Mouse (Mus musculus): Measurements from ENCODE around the gene Cltc. TPM values are rescaled to one million over a fixed set of nuclear protein-coding genes. Genes with fewer than 3 reads are reported as not detected.
"Not testable (repeated sequence)": the region's sequence is repeated elsewhere in the genome, so short reads cannot be mapped to it uniquely, and the experiment has no call there.

The Cltc gene
- 79.4 and 91.3 TPM in 2 replicates for polyA plus RNA-seq (2015; fragmentation: Nextera tagmentation; extraction: Ambion mirVana)

DNA sequence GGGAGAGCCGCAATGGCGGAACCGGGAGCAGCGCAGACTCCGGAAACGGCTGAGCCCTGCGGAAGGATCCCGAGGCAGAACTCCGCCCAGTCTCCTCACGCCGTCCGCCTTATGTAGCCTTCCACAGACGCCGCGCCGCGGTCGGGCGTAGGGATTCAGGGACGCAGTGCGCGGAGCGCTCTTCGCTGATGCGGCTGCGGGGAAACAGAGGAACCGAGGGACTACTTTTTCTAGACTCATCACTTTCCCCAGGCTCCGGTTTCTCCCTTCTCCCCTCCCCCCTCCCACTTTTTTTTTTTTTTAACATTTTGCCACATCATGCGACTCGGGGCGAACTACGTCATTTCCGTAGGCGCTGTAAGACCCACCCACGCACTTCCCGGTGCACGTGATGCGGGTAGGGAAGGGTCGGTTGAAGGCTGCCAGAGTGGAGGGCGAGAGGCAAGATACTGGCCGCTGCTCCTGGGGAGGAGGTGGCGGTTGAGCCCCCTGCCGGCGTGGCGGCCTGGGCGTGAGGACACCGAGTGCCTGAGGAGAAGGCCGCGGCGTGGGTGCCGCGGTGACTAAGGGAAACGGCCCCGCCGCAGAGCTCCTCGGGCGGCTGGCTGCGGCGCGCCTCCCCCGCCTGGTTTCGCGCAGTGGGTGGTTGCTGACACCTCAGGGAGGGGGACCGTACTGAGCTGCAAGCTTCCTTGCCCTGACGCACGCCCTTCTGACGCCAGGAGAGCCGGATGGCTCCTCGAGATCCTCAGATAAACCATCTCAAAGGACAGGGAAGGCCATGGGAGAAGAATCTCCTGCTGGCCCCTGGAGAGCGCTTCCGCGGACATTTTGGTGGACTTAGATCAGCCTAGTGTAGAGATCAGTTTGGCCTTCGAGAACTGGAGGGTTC, at the start of gene Cltc:
TSS of gene Cltc (minus strand) at position 86 of the 892 bp plus-strand sequence.
- H3K27me3 ChIP-seq, result no peaks in the 10 kb centered on the region
- peak within 1 kb of the TSS; percentile 100 for H3K27ac ChIP-seq (replicated peaks)
- peak within 1 kb of the TSS; percentile 99 for H3K9ac ChIP-seq
- no peaks in the 10 kb centered on the region for H3K9me3 ChIP-seq (replicated peaks)
- peaks cover 62% of the 10 kb centered on the region for H3K4me1 ChIP-seq (replicated peaks)
- H3K4me2 ChIP-seq, result peak within 1 kb of the TSS; percentile 83
- H3K36me3 ChIP-seq (replicated peaks), result peaks cover 14% of the 10 kb centered on the region
- peak within 1 kb of the TSS; percentile 92 for H3K4me3 ChIP-seq (replicated peaks)
- peak; percentile 84 for ATAC-seq (ENCODE audit: insufficient read depth)
- 1% methylated on average over 73 of the region's 73 CpGs for WGBS (ENCODE audit: insufficient replicate concordance)

DNA sequence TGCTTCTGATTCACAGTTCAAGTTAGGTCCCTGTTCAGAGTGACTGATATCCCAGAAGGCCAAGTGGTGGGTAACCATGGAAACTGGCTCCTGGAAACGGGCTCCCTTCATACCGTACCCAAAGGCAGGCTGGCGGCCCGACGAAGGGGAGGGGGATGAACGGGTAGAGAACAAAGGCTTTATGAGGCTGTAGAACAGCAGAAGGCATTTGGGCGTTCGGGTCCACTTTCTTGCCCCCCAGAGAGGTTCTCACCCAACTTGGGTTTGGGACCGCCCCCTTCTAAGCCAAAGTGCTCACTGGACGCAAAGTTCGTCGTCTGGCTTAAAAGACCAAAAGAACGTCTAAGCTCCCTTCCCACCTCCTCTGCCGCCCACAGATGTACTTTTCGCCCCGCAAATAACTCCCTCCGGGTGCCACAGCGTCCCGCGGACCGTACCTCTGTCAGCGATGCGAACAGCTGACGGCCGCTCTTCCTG, 49.7 kb upstream of the Cltc start:
- Histone ChIP-seq H3K4me2 (peak overlapping the region; percentile 88), H3K27me3 (no peaks in the 10 kb centered on the region; the same call in 1 of the 2 replicates), H3K27ac (replicated peaks) (peak overlapping the region; percentile 88), H3K9ac (peak overlapping the region; percentile 76), H3K4me1 (replicated peaks) (peaks cover 17% of the 10 kb centered on the region), H3K9me3 (replicated peaks) (no peaks in the 10 kb centered on the region), H3K4me3 (replicated peaks) (peak overlapping the region; percentile 98), H3K36me3 (replicated peaks) (peaks cover 16% of the 10 kb centered on the region)
- peak; percentile 69 for ATAC-seq (ENCODE audit: insufficient read depth)
- WGBS (ENCODE audit: insufficient replicate concordance), result 1% methylated on average over 25 of the region's 25 CpGs

DNA sequence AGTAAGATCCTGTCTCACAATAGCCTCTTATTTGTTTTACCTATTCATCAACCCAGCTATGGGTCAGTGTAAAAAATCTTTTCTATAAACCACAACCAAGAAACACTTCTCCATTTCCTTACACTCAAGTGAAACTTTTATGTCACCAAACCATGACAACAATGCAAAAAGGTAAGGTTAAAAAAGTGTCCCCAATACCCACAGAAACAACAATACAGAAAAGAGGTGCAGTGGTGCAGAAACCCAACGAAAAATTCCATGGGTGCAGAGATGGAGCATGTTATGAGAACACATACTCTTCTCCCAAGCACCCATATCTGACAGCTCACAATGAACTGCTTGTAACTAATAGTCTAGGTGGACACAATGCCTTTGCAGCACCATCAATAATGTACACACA, 36.8 kb upstream of the Cltc start:
- Histone ChIP-seq H3K4me3 (replicated peaks) (no peak overlapping the region), H3K4me2 (no peak overlapping the region), H3K9me3 (replicated peaks) (no peaks in the 10 kb centered on the region), H3K27me3 (no peaks in the 10 kb centered on the region), H3K9ac (no peak overlapping the region), H3K27ac (replicated peaks) (no peak overlapping the region), H3K36me3 (replicated peaks) (peaks cover 12% of the 10 kb centered on the region), H3K4me1 (replicated peaks) (no peaks in the 10 kb centered on the region)
- ATAC-seq (ENCODE audit: insufficient read depth), result no peak
- WGBS (ENCODE audit: insufficient replicate concordance), result 71% methylated on average over 1 of the region's 1 CpGs

DNA sequence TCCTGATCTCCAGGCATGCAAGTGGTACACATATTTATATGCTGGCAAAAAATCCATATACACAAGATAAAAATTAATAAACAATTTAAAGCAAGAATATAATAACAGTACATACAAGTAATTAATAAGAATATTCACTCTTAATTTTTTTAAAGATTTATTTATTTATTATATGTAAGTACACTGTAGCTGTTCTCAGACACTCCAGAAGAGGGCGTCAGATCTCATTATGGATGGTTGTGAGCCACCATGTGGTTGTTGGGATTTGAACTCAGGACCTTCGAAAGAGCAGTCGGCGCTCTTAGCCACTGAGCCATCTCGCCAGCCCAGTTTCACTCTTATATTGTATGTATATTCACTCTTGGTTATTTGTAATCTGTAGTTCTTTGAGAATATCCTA, 30.1 kb upstream of the Cltc start:
- WGBS (ENCODE audit: insufficient replicate concordance), result 82% methylated on average over 5 of the region's 5 CpGs
- H3K4me2 ChIP-seq, result not testable (repeated sequence)

DNA sequence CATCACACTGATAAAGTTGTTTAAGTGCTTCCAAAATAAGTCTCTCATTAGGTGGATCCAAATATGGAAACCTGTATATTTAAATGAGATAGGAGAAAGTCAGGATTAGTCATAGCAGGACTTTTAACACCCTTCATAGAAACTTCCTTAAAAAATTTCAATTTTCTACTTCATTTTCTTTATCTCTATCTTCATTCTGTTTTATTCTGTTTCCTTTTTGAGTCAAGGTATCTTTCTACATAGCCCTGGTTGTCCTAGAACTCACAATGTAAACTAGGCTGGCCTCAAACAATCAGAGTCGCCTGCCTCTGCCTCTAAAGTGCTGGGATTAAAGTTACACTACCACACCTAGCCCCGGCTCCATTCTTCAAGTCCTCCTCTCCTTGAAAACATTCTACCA, 28.4 kb upstream of the Cltc start:
- Histone ChIP-seq H3K4me3 (replicated peaks) (no peak overlapping the region), H3K9ac (no peak overlapping the region), H3K4me1 (replicated peaks) (no peaks in the 10 kb centered on the region), H3K27ac (replicated peaks) (no peak overlapping the region), H3K27me3 (no peaks in the 10 kb centered on the region), H3K36me3 (replicated peaks) (peaks cover 29% of the 10 kb centered on the region), H3K9me3 (replicated peaks) (no peaks in the 10 kb centered on the region), H3K4me2 (no peak overlapping the region)
- no peak for ATAC-seq (ENCODE audit: insufficient read depth)
- WGBS (ENCODE audit: insufficient replicate concordance), result 72% methylated on average over 2 of the region's 2 CpGs

More for the DNA sequence above, 30.1 kb upstream of the Cltc start:
- not testable (repeated sequence) for H3K27me3 ChIP-seq; H3K4me1 ChIP-seq (replicated peaks); ATAC-seq (ENCODE audit: insufficient read depth); H3K27ac ChIP-seq (replicated peaks); H3K9me3 ChIP-seq (replicated peaks); H3K4me3 ChIP-seq (replicated peaks); H3K9ac ChIP-seq
- peaks cover 25% of the 10 kb centered on the region for H3K36me3 ChIP-seq (replicated peaks)

DNA sequence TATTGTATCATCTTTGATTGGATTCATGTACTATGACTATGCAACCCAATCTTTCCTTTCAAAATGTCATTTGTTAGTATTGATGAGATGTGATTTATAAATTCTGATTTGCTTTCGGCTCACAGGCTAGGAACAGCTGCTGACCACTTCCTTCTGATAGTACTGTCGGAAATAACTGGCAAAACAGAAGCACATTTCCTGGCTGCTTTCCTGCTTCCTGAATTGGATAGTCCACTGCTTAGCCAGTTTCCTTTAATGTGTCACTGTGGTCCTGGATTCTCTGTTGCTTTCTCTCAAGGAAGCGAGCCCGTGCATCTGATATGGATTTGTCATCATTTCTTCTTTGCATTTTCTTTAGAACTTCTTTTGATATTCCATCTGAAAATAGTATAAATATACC, 12.5 kb upstream of the Cltc start:
- no peaks in the 10 kb centered on the region for H3K4me1 ChIP-seq (replicated peaks)
- H3K9ac ChIP-seq, result no peak overlapping the region
- no peak overlapping the region for H3K27ac ChIP-seq (replicated peaks)
- H3K27me3 ChIP-seq, result no peaks in the 10 kb centered on the region
- WGBS (ENCODE audit: insufficient replicate concordance), result 63% methylated on average over 4 of the region's 4 CpGs
- peaks cover 24% of the 10 kb centered on the region for H3K36me3 ChIP-seq (replicated peaks)
- H3K4me2 ChIP-seq, result no peak overlapping the region
- no peak for ATAC-seq (ENCODE audit: insufficient read depth)
- H3K4me3 ChIP-seq (replicated peaks), result no peak overlapping the region
- no peaks in the 10 kb centered on the region for H3K9me3 ChIP-seq (replicated peaks)

DNA sequence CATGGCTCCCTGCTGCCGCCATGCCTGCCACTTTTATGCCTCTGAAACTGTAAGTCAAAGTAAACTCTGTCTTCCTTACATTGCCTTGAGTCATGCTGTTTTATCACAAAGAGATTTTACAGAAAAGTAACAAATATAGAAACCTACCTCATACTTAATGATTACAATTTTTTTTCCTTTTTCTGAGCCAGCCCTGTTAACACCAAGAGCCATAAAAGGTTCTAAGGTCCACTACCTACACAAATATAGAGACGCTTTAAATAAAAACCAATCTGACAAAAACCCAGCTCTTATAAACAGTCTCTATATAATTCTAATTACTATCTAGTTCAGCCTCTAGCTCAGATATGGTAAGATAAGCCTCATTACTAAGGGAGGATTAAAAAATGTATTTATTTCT, 7.1 kb upstream of the Cltc start:
- Histone ChIP-seq H3K27ac (replicated peaks) (no peak overlapping the region), H3K9ac (no peak overlapping the region), H3K4me3 (replicated peaks) (no peak overlapping the region), H3K4me2 (no peak overlapping the region), H3K9me3 (replicated peaks) (no peaks in the 10 kb centered on the region), H3K36me3 (replicated peaks) (no peaks in the 10 kb centered on the region), H3K27me3 (no peaks in the 10 kb centered on the region), H3K4me1 (replicated peaks) (peaks cover 19% of the 10 kb centered on the region)
- 89% methylated on average over 2 of the region's 2 CpGs for WGBS (ENCODE audit: insufficient replicate concordance)
- ATAC-seq (ENCODE audit: insufficient read depth), result no peak

DNA sequence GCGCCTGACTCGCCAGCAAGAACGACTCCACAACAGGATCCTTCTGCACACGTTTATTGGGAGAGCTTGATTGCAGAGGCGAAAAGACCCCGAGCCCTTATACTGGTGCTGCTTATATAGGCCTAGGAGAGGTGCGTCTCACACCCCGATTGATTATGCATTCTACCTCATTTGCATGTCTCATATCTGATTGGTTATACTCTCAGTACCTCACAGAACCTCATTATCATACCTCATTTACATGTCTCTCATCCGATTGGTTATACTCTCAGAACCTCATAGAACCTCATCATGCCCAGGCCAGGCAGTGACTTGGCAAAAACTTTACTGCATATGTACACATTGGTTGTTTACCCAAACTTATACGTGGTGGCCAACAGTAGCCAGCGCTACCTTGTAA, 5.8 kb upstream of the Cltc start:
- not testable (repeated sequence) for H3K4me2 ChIP-seq; H3K36me3 ChIP-seq (replicated peaks); H3K9me3 ChIP-seq (replicated peaks); H3K4me3 ChIP-seq (replicated peaks); H3K9ac ChIP-seq; H3K27me3 ChIP-seq; ATAC-seq (ENCODE audit: insufficient read depth); H3K27ac ChIP-seq (replicated peaks)
- WGBS (ENCODE audit: insufficient replicate concordance), result 88% methylated on average over 11 of the region's 11 CpGs
- peaks cover 33% of the 10 kb centered on the region for H3K4me1 ChIP-seq (replicated peaks)

DNA sequence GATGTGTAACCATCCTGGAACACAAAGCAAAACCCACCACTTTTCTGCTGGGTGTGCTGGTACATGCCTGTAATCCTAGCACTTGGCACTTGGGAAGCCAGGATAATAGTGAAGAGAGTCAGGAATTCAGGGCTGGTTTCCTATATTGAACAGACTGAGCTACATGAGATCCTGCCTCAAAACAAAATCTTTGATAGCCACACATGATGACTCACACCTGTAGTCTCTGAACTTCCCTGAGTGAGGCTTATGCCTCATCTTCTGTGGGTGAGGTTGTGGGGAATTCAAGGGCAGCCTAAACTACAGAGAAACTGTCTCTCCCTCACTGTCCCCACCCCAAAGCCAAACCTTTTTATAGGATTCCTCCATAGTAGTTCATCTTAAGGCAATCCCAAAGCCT, 3.0 kb upstream of the Cltc start:
- H3K4me1 ChIP-seq (replicated peaks), result peaks cover 40% of the 10 kb centered on the region
- no peak for ATAC-seq (ENCODE audit: insufficient read depth)
- no peak overlapping the region for H3K9ac ChIP-seq
- no peak overlapping the region for H3K4me3 ChIP-seq (replicated peaks)
- H3K27ac ChIP-seq (replicated peaks), result peak overlapping the region; percentile 100
- H3K36me3 ChIP-seq (replicated peaks), result no peaks in the 10 kb centered on the region
- no peaks in the 10 kb centered on the region for H3K27me3 ChIP-seq
- no peak overlapping the region for H3K4me2 ChIP-seq
- H3K9me3 ChIP-seq (replicated peaks), result no peaks in the 10 kb centered on the region

DNA sequence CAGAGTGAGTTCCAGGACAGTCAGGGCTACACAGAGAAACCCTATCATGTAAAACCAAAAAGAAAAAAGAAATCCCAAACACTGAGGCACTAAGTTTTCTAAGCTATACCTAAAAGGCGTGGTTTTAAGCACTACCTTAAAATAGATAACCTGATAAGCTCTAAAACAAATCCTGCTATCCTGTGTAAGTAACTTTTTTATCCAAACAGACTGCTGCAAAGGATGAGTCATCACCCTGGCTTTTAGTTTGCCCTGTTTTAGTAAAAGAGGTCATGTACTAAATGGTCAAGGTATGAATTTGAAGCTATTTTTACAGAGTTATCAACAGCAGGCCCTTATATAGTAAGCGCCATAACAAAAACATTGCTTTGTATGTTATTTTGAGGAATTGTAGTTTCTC, 2.5 kb upstream of the Cltc start:
- no peak for ATAC-seq (ENCODE audit: insufficient read depth)
- no peak overlapping the region for H3K4me3 ChIP-seq (replicated peaks)
- WGBS (ENCODE audit: insufficient replicate concordance), result 63% methylated on average over 2 of the region's 2 CpGs
- no peaks in the 10 kb centered on the region for H3K27me3 ChIP-seq
- peak overlapping the region; percentile 83; the same call in 1 of the 2 replicates for H3K4me2 ChIP-seq
- no peaks in the 10 kb centered on the region for H3K9me3 ChIP-seq (replicated peaks)
- H3K4me1 ChIP-seq (replicated peaks), result peaks cover 45% of the 10 kb centered on the region
- no peaks in the 10 kb centered on the region for H3K36me3 ChIP-seq (replicated peaks)
- H3K27ac ChIP-seq (replicated peaks), result peak overlapping the region; percentile 100
- H3K9ac ChIP-seq, result no peak overlapping the region

DNA sequence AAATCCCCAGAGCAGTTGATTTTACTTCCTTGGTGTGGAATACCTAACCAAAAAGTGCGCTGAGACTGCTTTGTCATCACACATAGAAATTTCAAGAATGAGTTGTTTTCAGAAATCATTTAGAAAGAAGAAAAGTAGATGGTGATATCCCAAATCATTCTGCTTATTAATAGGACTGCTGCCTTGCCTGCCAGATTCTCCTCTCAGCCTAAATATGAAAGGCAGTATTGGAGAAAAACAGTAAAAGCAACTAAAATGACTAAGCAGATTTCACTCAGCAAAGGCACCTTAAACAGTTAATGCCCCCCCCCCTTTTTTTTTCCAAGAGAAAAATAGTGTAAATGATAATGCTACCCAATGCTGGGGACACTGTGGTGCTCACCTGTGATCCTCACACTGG, 1.9 kb upstream of the Cltc start:
- Histone ChIP-seq H3K9me3 (replicated peaks) (no peaks in the 10 kb centered on the region), H3K4me1 (replicated peaks) (peaks cover 51% of the 10 kb centered on the region), H3K27ac (replicated peaks) (peak overlapping the region; percentile 100), H3K9ac (peak overlapping the region; percentile 99), H3K36me3 (replicated peaks) (peaks cover 3% of the 10 kb centered on the region; the same call in 1 of the 2 replicates), H3K27me3 (no peaks in the 10 kb centered on the region), H3K4me3 (replicated peaks) (peak overlapping the region; percentile 92), H3K4me2 (peak overlapping the region; percentile 83)
- no peak for ATAC-seq (ENCODE audit: insufficient read depth)
- 59% methylated on average over 1 of the region's 1 CpGs for WGBS (ENCODE audit: insufficient replicate concordance)

All from liver, embryonic 15.5 days (tissue).